Mouse (Mus musculus) small intestine, adult 2 months (tissue): ENCODE measurements around the gene Tuft1.

Source experiments
- CTCF ChIP-seq: fragments of 200-500 bp; IDR thresholded peaks from 2 replicates; pipeline ENCODE4 v1.5.1; 2012; ENCODE audit warnings: low read depth, mild to moderate bottlenecking, control low read depth, inconsistent platforms, low read length, moderate library complexity, mixed read lengths; ENCODE audit not compliant: insufficient replicate concordance, insufficient read length; ENCODE audit errors: extremely low read depth
- POLR2A ChIP-seq: fragments of 200-500 bp; IDR thresholded peaks from 2 replicates; pipeline ENCODE4 v1.6.1; 2012; ENCODE audit warnings: low read depth, mild to moderate bottlenecking, control low read depth, inconsistent platforms, low read length, moderate library complexity

DNA sequence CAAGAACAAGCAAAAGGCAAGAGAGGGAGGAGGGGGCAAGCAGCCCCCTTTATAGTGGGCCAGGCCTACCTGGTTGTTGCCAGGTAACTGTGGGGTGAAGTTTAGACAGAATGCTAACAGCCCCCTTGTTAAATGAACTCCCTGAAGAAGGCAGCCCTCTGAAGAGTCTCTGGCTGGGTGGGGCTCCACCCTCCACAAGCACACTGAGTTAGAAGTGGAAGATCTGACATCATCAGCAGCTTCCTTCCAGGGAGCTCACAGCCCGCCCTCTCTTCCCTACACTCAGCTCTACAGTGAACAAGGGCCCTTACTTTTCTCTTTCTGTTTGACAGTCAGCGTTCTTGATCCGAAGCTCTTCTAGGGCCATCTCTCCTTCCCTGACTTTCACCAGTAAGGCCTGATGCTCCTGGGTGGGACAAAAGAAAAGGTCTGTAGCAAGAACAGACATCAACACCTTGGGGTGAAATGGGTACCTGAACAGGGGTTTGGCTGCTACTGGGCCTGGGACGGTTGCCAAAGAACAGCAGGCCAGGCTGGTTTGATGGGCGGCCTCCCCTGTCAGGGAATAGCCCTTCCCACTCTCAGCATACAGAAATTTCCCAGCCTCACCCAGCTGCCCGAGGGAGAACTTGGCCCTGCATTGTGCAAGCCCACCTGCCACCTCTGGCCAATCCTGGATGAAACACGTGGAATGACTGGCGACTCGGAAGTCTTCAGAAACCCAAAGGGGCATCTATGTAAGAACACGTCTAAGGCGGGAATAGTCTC is 36.7 kb downstream of the Tuft1 start:
- TF ChIP-seq CTCF (no peak), POLR2A (no peak)
